Mouse (Mus musculus) MEL (cell line): ENCODE measurements at regions not wholly inside any gene's neighbourhood (a gene's known extent, or its start where the extent isn't known, plus 50 kb on each side); places are given as distances from the start of the nearest gene placed in this dataset.

ENCODE experiments used
- DNase-seq: peaks from one replicate; pipeline ENCODE4 v3.0.0; 2011; ENCODE audit warnings: low read depth, low spot score
- H3K27ac ChIP-seq: 2 replicates; pipeline ENCODE4 v1.5.1; 2012; ENCODE audit warnings: low read depth, mild to moderate bottlenecking, control low read depth, low read length, moderate library complexity; ENCODE audit not compliant: control insufficient read depth
- H3K27me3 ChIP-seq, 2 experiments: fragments of 150-350 bp in 1 of 2; sonication (generic) in 1 of 2; 2 replicates each; pipeline ENCODE4 v1.6.1; 2012; ENCODE audit warnings: low read length in 2 of 2, mild to moderate bottlenecking in 2 of 2, improper control_type of control experiment in 1 of 2, moderate library complexity in 1 of 2; ENCODE audit not compliant: insufficient read depth in 2 of 2, control insufficient read depth in 1 of 2
- H3K36me3 ChIP-seq, 2 experiments: 2 replicates each; pipeline ENCODE4 v1.6.1; 2012 to 2014; ENCODE audit warnings: low read length in 2 of 2, improper control_type of control experiment in 1 of 2, inconsistent platforms in 1 of 2, mild to moderate bottlenecking in 1 of 2; ENCODE audit not compliant: insufficient read depth in 2 of 2, control insufficient read depth in 1 of 2
- H3K4me1 ChIP-seq, 2 experiments: fragments of 150-350 bp in 1 of 2; sonication (generic) in 1 of 2; 2 replicates each; pipeline ENCODE4 v1.6.1; 2012; ENCODE audit warnings: low read length in 2 of 2, improper control_type of control experiment in 1 of 2, mild to moderate bottlenecking in 1 of 2; ENCODE audit not compliant: insufficient read depth in 2 of 2, control insufficient read depth in 1 of 2
- H3K4me3 ChIP-seq, 2 experiments: fragments of 150-350 bp in 1 of 2; sonication (generic) in 1 of 2; 2 replicates each; pipeline ENCODE4 v1.5.1; 2012; ENCODE audit warnings: low read depth in 2 of 2, low read length in 2 of 2, mild to moderate bottlenecking in 2 of 2, moderate library complexity in 2 of 2, control low read depth in 1 of 2, improper control_type of control experiment in 1 of 2; ENCODE audit not compliant: control insufficient read depth in 1 of 2, insufficient read depth in 1 of 2
- H3K79me2 ChIP-seq: 2 replicates; pipeline ENCODE4 v1.6.1; 2012; ENCODE audit warnings: mild to moderate bottlenecking, low read length, moderate library complexity; ENCODE audit not compliant: control insufficient read depth, poor library complexity, insufficient read depth
- H3K9ac ChIP-seq: 2 replicates; pipeline ENCODE4 v1.6.1; 2012; ENCODE audit warnings: low read depth, mild to moderate bottlenecking, control low read depth, low read length, moderate library complexity; ENCODE audit not compliant: control insufficient read depth, poor library complexity, severe bottlenecking
- H3K9me3 ChIP-seq: fragments of 150-350 bp; sonication (generic); replicated peaks from 2 replicates; pipeline ENCODE4 v1.6.1; 2012; ENCODE audit warnings: mild to moderate bottlenecking, low read length, improper control_type of control experiment, moderate library complexity; ENCODE audit not compliant: insufficient read depth
- BHLHE40 ChIP-seq: IDR thresholded peaks from 2 replicates; pipeline ENCODE4 v1.6.1; 2012; ENCODE audit warnings: low read depth, mild to moderate bottlenecking, inconsistent platforms, low read length, improper control_type of control experiment, borderline replicate concordance
- CHD1 ChIP-seq: IDR thresholded peaks from 2 replicates; pipeline ENCODE4 v1.6.1; 2012; ENCODE audit warnings: low read depth, mild to moderate bottlenecking, inconsistent platforms, low read length, improper control_type of control experiment
- CHD2 ChIP-seq: IDR thresholded peaks from 2 replicates; pipeline ENCODE4 v1.6.1; 2011; ENCODE audit warnings: low read length, improper control_type of control experiment
- CTCF ChIP-seq, 3 experiments: IDR thresholded peaks in 2 of 3; conservative IDR thresholded peaks in 1 of 3; 2 replicates each; pipeline ENCODE4 v1.5.1; 2011 to 2012; ENCODE audit warnings: low read length in 3 of 3, low read depth in 2 of 3, mild to moderate bottlenecking in 2 of 3, improper control_type of control experiment in 1 of 3, inconsistent platforms in 1 of 3, mixed read lengths in 1 of 3, moderate library complexity in 1 of 3; ENCODE audit not compliant: control insufficient read depth in 1 of 3, insufficient read depth in 1 of 3, poor library complexity in 1 of 3, severe bottlenecking in 1 of 3
- E2F4 ChIP-seq: IDR thresholded peaks from 2 replicates; pipeline ENCODE4 v1.6.1; 2011; ENCODE audit warnings: low read depth, low read length, improper control_type of control experiment, borderline replicate concordance
- ELF1 ChIP-seq: IDR thresholded peaks from 2 replicates; pipeline ENCODE4 v1.6.1; 2014; ENCODE audit warnings: low read depth, mild to moderate bottlenecking, inconsistent platforms, low read length, improper control_type of control experiment, moderate library complexity
- EP300 ChIP-seq, 2 experiments: IDR thresholded peaks; 2 replicates each; pipeline ENCODE4 v1.6.1; 2011; ENCODE audit warnings: improper control_type of control experiment in 2 of 2, low read length in 2 of 2, low read depth in 1 of 2, mild to moderate bottlenecking in 1 of 2
- ETS1 ChIP-seq: IDR thresholded peaks from 2 replicates; pipeline ENCODE4 v1.6.1; 2012; ENCODE audit warnings: low read depth, mild to moderate bottlenecking, inconsistent platforms, low read length, improper control_type of control experiment, moderate library complexity
- GABPA ChIP-seq: IDR thresholded peaks from 2 replicates; pipeline ENCODE4 v1.6.1; 2012; ENCODE audit warnings: low read depth, mild to moderate bottlenecking, inconsistent platforms, low read length, improper control_type of control experiment, moderate library complexity
- GATA1 ChIP-seq: IDR thresholded peaks from 2 replicates; pipeline ENCODE4 v1.6.1; 2011; ENCODE audit warnings: low read depth, low read length, improper control_type of control experiment
- HCFC1 ChIP-seq: IDR thresholded peaks from 2 replicates; pipeline ENCODE4 v1.6.1; 2012; ENCODE audit warnings: low read depth, mild to moderate bottlenecking, inconsistent platforms, low read length, improper control_type of control experiment, moderate library complexity
- JUND ChIP-seq: IDR thresholded peaks from 2 replicates; pipeline ENCODE4 v1.6.1; 2011; ENCODE audit warnings: low read depth, mild to moderate bottlenecking, improper control_type of control experiment, low read length
- KAT2A ChIP-seq: conservative IDR thresholded peaks from 2 replicates; pipeline ENCODE4 v1.6.1; 2012; ENCODE audit warnings: low read depth, low read length, improper control_type of control experiment, inconsistent platforms
- MAFK ChIP-seq: IDR thresholded peaks from 2 replicates; pipeline ENCODE4 v1.6.1; 2011; ENCODE audit warnings: low read depth, mild to moderate bottlenecking, low read length, improper control_type of control experiment, borderline replicate concordance
- MAX ChIP-seq: IDR thresholded peaks from 2 replicates; pipeline ENCODE4 v1.6.1; 2011; ENCODE audit warnings: low read length, improper control_type of control experiment
- MAZ ChIP-seq: IDR thresholded peaks from 2 replicates; pipeline ENCODE4 v1.6.1; 2012; ENCODE audit warnings: low read depth, mild to moderate bottlenecking, inconsistent platforms, low read length, improper control_type of control experiment
- MEF2A ChIP-seq: IDR thresholded peaks from 2 replicates; pipeline ENCODE4 v1.6.1; 2014; ENCODE audit warnings: low read depth, mild to moderate bottlenecking, inconsistent platforms, low read length, improper control_type of control experiment; ENCODE audit not compliant: poor library complexity, insufficient replicate concordance, severe bottlenecking; ENCODE audit errors: extremely low read depth
- MXI1 ChIP-seq: IDR thresholded peaks from 2 replicates; pipeline ENCODE4 v1.6.1; 2011; ENCODE audit warnings: mild to moderate bottlenecking, low read depth, low read length, improper control_type of control experiment
- MYB ChIP-seq: IDR thresholded peaks from 2 replicates; pipeline ENCODE4 v1.6.1; 2011; ENCODE audit warnings: mild to moderate bottlenecking, low read depth, low read length, improper control_type of control experiment
- MYC ChIP-seq: IDR thresholded peaks from 2 replicates; pipeline ENCODE4 v1.6.1; 2011; ENCODE audit warnings: low read depth, mild to moderate bottlenecking, low read length, improper control_type of control experiment, moderate library complexity
- NELFE ChIP-seq: IDR thresholded peaks from 2 replicates; pipeline ENCODE4 v1.6.1; 2011; ENCODE audit warnings: low read depth, low read length, improper control_type of control experiment
- NRF1 ChIP-seq: IDR thresholded peaks from 2 replicates; pipeline ENCODE4 v1.6.1; 2014; ENCODE audit warnings: low read depth, mild to moderate bottlenecking, inconsistent platforms, low read length, improper control_type of control experiment, moderate library complexity; ENCODE audit not compliant: poor library complexity, insufficient read depth, severe bottlenecking
- POLR2A ChIP-seq, 2 experiments: IDR thresholded peaks; 2 replicates each; pipeline ENCODE4 v1.6.1; 2011 to 2012; ENCODE audit warnings: low read length in 2 of 2, mild to moderate bottlenecking in 2 of 2, control low read depth in 1 of 2, improper control_type of control experiment in 1 of 2, low read depth in 1 of 2, moderate library complexity in 1 of 2; ENCODE audit not compliant: control insufficient read depth in 1 of 2, insufficient read depth in 1 of 2, poor library complexity in 1 of 2
- POLR2AphosphoS2 ChIP-seq: IDR thresholded peaks from 2 replicates; pipeline ENCODE4 v1.6.1; 2011; ENCODE audit warnings: low read length, improper control_type of control experiment
- POLR2AphosphoS5 ChIP-seq: IDR thresholded peaks from 2 replicates; pipeline ENCODE4 v1.6.1; 2012; ENCODE audit warnings: low read depth, borderline replicate concordance, mild to moderate bottlenecking, inconsistent platforms, low read length, moderate library complexity, mixed read lengths
- RAD21 ChIP-seq: IDR thresholded peaks from 2 replicates; pipeline ENCODE4 v1.6.1; 2011; ENCODE audit warnings: mild to moderate bottlenecking, low read depth, low read length, improper control_type of control experiment
- RCOR1 ChIP-seq: IDR thresholded peaks from 2 replicates; pipeline ENCODE4 v1.6.1; 2012; ENCODE audit warnings: low read depth, mild to moderate bottlenecking, inconsistent platforms, low read length, improper control_type of control experiment
- SIN3A ChIP-seq: IDR thresholded peaks from 2 replicates; pipeline ENCODE4 v1.6.1; 2012; ENCODE audit warnings: low read length, improper control_type of control experiment, inconsistent platforms
- SMC3 ChIP-seq: IDR thresholded peaks from 2 replicates; pipeline ENCODE4 v1.6.1; 2011; ENCODE audit warnings: low read depth, low read length, improper control_type of control experiment
- TAL1 ChIP-seq: IDR thresholded peaks from 2 replicates; pipeline ENCODE4 v1.6.1; 2012; ENCODE audit warnings: mild to moderate bottlenecking, inconsistent platforms, low read length, moderate library complexity, mixed read lengths
- TBP ChIP-seq: IDR thresholded peaks from 2 replicates; pipeline ENCODE4 v1.8.0; 2011; ENCODE audit warnings: low read depth, low read length, improper control_type of control experiment
- TCF12 ChIP-seq: IDR thresholded peaks from 2 replicates; pipeline ENCODE4 v1.6.1; 2014; ENCODE audit warnings: low read depth, mild to moderate bottlenecking, inconsistent platforms, low read length, improper control_type of control experiment, moderate library complexity
- UBTF ChIP-seq: IDR thresholded peaks from 2 replicates; pipeline ENCODE4 v1.6.1; 2012; ENCODE audit warnings: low read depth, mild to moderate bottlenecking, inconsistent platforms, low read length, improper control_type of control experiment, moderate library complexity, borderline replicate concordance; ENCODE audit not compliant: insufficient read depth
- USF1 ChIP-seq: IDR thresholded peaks from 2 replicates; pipeline ENCODE4 v1.6.1; 2014; ENCODE audit warnings: low read depth, mild to moderate bottlenecking, inconsistent platforms, low read length, improper control_type of control experiment, moderate library complexity
- USF2 ChIP-seq, 2 experiments: IDR thresholded peaks; 2 replicates each; pipeline ENCODE4 v1.6.1; 2011 to 2012; ENCODE audit warnings: improper control_type of control experiment in 2 of 2, low read length in 2 of 2, borderline replicate concordance in 1 of 2, inconsistent platforms in 1 of 2, low read depth in 1 of 2, mild to moderate bottlenecking in 1 of 2; ENCODE audit not compliant: insufficient read depth in 1 of 2
- ZKSCAN1 ChIP-seq: IDR thresholded peaks from 2 replicates; pipeline ENCODE4 v1.6.1; 2012; ENCODE audit warnings: low read depth, mild to moderate bottlenecking, inconsistent platforms, low read length, improper control_type of control experiment, moderate library complexity
- ZMIZ1 ChIP-seq: IDR thresholded peaks from 2 replicates; pipeline ENCODE4 v1.6.1; 2012; ENCODE audit warnings: low read depth, mild to moderate bottlenecking, inconsistent platforms, low read length, improper control_type of control experiment, moderate library complexity
- ZNF384 ChIP-seq: IDR thresholded peaks from 2 replicates; pipeline ENCODE4 v1.6.1; 2012; ENCODE audit warnings: low read depth, mild to moderate bottlenecking, inconsistent platforms, low read length, improper control_type of control experiment

- Histone ChIP-seq H3K9me3 (no peaks in the 10 kb centered on the region), H3K27ac (peak overlapping the region; percentile 50), H3K9ac (no peak overlapping the region), H3K36me3 (peaks cover 0 to 12% of the 10 kb centered on the region in 2 experiments; a peak in 2 of 4 replicates), H3K4me3 (no peak overlapping the region), H3K79me2 (no peaks in the 10 kb centered on the region), H3K27me3 (no peaks in the 10 kb centered on the region), H3K4me1 (peaks cover 6 to 15% of the 10 kb centered on the region in 2 experiments)
- DNase-seq: peak; percentile 46
- TF ChIP-seq NELFE (no peak), CHD2 (no peak), EP300 (IDR thresholded peaks at IDR 0.05; ENCODE audit: low read depth in 1 of 2, low read length in 2 of 2) (peak; percentile 90 to 95), RCOR1 (peak; percentile 76; the same call in 1 of the 2 replicates), KAT2A (no peak), TCF12 (peak; percentile 99), MAX (no peak), POLR2A (IDR thresholded peaks at IDR 0.05; ENCODE audit: control insufficient read depth in 1 of 2, insufficient read depth in 1 of 2, low read depth in 1 of 2, low read length in 2 of 2, poor library complexity in 1 of 2) (no peak), HCFC1 (no peak), MAZ (0 out of 2 replicates have a peak, but pooled peaks have one; percentile 20), MYC (no peak), RAD21 (no peak), JUND (no peak), ELF1 (no peak), TAL1 (peak; percentile 82), GABPA (no peak), ZMIZ1 (no peak), POLR2AphosphoS5 (no peak), CHD1 (no peak), MXI1 (no peak), ETS1 (peak; percentile 77), MAFK (no peak), USF1 (no peak), BHLHE40 (peak; percentile 48; the same call in 1 of the 2 replicates), SMC3 (no peak), SIN3A (peak; percentile 40; the same call in 1 of the 2 replicates), E2F4 (no peak), MYB (no peak), GATA1 (peak; percentile 91), POLR2AphosphoS2 (no peak), USF2 (IDR thresholded peaks at IDR 0.05; ENCODE audit: borderline replicate concordance in 1 of 2, insufficient read depth in 1 of 2, low read depth in 1 of 2, low read length in 2 of 2) (no peak), UBTF (no peak), ZKSCAN1 (no peak), ZNF384 (no peak), CTCF (IDR thresholded peaks at IDR 0.05 in 2 of 3, conservative IDR thresholded peaks at IDR 0.05 in 1 of 3; ENCODE audit: control insufficient read depth in 1 of 3, insufficient read depth in 1 of 3, low read depth in 2 of 3, low read length in 3 of 3, poor library complexity in 1 of 3, severe bottlenecking in 1 of 3) (no peak), TBP (no peak), NRF1 (no peak), MEF2A (no peak)
Observed at GRCm38 (mm10) chr1:151101516-151101915, 80.8 kb upstream of the Gm47985 start.
